Mouse (Mus musculus) embryonic fibroblast, embryonic 13.5 days (primary cell): ENCODE results near the gene Clrn3. TPM values are rescaled to one million over a fixed set of nuclear protein-coding genes. Genes with fewer than 3 reads are reported as not detected.

Experiments used
- H3K27ac ChIP-seq: 2 replicates; pipeline ENCODE4 v1.5.1; 2012; ENCODE audit warnings: low read length, control low read depth, inconsistent platforms; ENCODE audit not compliant: insufficient read depth
- H3K4me1 ChIP-seq: 2 replicates; pipeline ENCODE4 v1.6.1; 2011; ENCODE audit warnings: low read length; ENCODE audit not compliant: control insufficient read depth, insufficient read depth
- H3K4me3 ChIP-seq: 2 replicates; pipeline ENCODE4 v1.5.1; 2011; ENCODE audit warnings: mild to moderate bottlenecking, control low read depth, low read length; ENCODE audit not compliant: insufficient read depth
- CTCF ChIP-seq: IDR thresholded peaks from 2 replicates; pipeline ENCODE4 v1.5.1; 2011; ENCODE audit warnings: mild to moderate bottlenecking, control low read depth, low read length, moderate library complexity, borderline replicate concordance; ENCODE audit not compliant: insufficient read depth
- POLR2A ChIP-seq: IDR thresholded peaks from 2 replicates; pipeline ENCODE4 v1.6.1; 2011; ENCODE audit warnings: low read depth, mild to moderate bottlenecking, control low read depth, low read length, moderate library complexity
- polyA plus RNA-seq: library from polyadenylated mRNA; stranded (reverse); fragments of >200 nt; gene quantifications from 2 replicates; pipeline ENCODE4 v1.2.4, GENCODE M21; 2011; ENCODE audit warnings: low read depth; ENCODE audit not compliant: missing spikeins, insufficient read length

Gene Clrn3
- polyA plus RNA-seq, 1 experiment, result not detected

DNA sequence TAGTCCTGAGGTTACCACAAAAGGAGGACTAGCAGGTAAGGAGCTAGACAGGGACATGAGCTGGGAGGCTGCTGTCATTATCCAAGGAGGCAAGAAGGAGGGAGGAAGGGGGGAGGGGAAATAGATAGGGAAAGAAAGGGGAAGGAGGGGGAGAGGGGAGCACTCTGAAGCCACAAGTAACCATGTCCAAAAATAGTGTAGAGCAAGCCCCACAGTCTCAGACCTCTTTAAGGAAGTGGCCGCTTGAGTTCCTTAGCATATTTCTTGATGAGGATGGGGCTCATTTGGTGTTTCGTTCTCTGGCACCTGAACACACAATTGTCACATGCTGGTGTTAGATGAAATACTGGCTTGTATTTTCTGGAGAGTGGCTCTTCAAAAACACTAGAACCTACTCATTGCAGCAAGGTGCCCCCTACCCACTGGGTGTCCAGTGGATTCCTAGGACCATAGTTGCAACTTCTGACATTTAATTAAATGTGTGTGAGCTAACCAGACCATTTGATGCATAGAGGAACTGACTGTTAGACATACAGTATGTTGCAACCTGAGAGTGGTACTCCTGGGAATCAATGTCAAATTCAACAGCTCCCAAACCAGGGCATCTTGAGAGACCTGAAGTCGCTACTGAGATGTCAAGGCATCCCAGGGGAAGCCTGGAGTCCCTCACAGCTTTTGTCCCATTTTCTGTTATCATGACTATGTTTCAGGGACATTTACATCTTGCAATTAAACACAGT is 28.4 kb upstream of the Clrn3 start:
- Histone ChIP-seq H3K27ac (no peak overlapping the region), H3K4me1 (no peaks in the 10 kb centered on the region), H3K4me3 (no peak overlapping the region)
- TF ChIP-seq CTCF, result no peak
- TF ChIP-seq POLR2A, result no peak

DNA sequence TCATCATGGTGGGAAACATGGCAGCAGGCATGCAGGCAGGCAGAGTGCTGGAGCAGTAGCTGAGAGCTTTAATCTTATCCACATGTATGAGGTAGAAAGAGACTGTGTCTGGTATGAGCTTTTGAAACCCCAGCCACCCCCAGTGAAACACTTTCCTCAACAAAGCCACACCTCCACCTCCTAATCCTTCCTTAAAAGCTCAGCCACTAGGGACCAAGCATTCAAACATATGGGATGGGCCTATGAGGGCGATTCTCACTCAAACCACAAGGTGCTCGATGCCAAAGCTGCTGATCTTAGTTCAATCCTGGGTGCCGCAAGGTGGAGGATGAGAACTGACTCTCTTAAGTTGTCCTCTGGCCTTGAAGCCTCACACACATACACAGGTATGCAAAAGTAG is 25.1 kb upstream of the Clrn3 start:
- Histone ChIP-seq H3K4me3 (no peak overlapping the region), H3K27ac (no peak overlapping the region), H3K4me1 (no peaks in the 10 kb centered on the region)
- TF ChIP-seq POLR2A, result no peak
- no peak for TF ChIP-seq CTCF

DNA sequence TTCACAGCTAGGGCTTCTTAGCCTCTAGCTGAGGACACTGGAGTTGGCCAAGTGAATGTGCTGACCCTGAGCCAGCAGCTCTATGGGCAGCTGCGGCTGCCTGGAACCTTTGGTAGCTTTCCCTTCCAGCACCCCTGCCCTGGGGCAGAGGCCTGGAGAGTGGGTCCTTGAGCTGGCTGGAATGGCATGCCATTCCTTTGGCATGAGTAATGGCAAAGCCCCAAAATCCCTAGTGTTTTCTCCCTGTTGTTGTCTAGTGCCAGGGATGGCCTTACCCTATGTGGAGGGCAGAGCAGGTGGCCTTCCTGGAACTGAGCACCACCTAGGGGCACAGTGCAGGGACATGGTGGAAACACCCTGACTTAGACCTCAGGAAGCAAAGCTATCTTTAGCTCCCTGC is 23.1 kb upstream of the Clrn3 start:
- Histone ChIP-seq H3K4me3 (no peak overlapping the region), H3K27ac (no peak overlapping the region), H3K4me1 (0 out of 2 replicates have a peak, but pooled peaks cover 2% of the 10 kb centered on the region)
- TF ChIP-seq CTCF (no peak), POLR2A (no peak)

DNA sequence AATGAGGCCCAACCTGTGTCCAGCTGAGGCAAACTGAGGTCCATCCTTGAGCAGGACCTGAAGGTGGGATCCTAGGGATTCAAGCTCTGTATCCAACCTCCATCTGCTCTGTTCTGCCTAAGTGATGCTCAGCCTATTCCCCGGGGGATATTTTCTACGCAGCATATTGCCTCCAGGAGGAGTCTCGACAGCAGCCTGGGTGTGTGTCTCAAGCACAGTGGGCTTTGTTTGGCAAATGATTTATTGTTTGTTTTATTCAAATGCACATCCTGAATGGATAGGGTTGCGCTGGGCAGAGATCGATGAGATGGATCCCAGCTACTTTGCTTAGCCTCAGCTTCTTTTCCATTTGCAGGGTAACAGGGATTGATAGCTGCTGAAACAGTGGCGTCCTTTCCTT is 20.0 kb upstream of the Clrn3 start:
- no peak overlapping the region for H3K4me3 ChIP-seq
- H3K27ac ChIP-seq, result no peak overlapping the region
- TF ChIP-seq POLR2A (no peak), CTCF (no peak)
- 0 out of 2 replicates have a peak, but pooled peaks cover 4% of the 10 kb centered on the region for H3K4me1 ChIP-seq

DNA sequence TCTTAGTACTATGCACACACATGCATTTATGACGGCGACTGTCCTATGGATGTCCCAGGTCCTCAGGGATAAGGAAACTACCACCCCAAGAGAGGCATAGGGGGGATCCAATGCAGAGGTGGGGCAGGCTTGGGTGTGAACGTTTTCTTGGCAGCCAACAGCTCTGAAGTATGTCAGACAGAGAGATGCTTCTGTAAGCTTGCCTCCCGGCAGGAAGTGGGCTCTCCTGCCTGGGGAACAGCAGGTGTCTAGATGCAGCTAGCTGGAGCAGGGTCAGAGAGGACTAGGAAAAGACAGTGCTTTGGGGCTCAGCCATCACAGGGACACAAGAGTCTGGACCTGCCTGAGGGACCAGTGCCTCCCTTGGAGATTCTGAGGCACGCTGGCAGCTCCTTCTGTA is 18.1 kb upstream of the Clrn3 start:
- 0 out of 2 replicates have a peak, but pooled peaks cover 4% of the 10 kb centered on the region for H3K4me1 ChIP-seq
- H3K4me3 ChIP-seq, result no peak overlapping the region
- no peak overlapping the region for H3K27ac ChIP-seq
- no peak for TF ChIP-seq POLR2A
- no peak for TF ChIP-seq CTCF

DNA sequence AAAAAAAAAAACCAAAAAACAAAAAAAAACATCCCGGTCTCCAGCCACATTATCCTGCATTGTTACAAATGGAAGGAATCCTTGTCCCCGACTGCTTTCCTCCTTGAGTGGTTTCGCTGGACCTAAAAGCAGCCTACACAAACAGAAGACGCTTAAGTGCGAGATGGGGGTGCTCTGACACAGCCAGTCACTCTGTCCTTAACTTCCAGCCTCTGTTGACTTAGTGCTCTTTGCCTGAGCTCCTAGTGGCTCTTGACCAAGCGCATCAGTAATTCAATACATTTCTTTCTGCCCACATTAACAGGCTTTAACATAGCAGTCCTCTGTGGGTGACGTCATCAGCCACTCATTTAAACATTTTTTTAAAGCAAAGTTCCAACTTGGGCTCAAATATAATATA is 17.5 kb upstream of the Clrn3 start:
- Histone ChIP-seq H3K27ac (no peak overlapping the region), H3K4me1 (0 out of 2 replicates have a peak, but pooled peaks cover 4% of the 10 kb centered on the region), H3K4me3 (no peak overlapping the region)
- TF ChIP-seq POLR2A, result no peak
- TF ChIP-seq CTCF, result no peak

DNA sequence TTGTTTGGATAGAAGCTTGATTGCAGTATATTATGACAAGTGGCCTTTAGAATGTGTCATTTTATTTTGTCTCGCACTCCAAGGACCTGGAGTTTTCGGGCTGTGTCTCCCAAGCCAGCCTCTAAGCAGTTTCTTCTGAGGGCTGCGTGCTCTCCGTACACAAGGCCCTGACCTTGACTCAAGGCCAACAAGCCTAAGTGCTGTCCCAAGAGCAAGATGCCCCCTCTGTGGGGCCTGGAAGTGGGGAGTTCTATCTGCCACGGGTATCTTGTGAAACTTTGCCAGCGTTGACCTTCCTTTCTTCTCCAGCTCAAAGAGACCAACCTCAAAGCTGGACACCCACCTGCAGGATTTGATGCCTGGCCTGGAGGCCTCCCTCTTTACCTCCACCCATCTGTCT is 15.9 kb upstream of the Clrn3 start:
- no peak for TF ChIP-seq CTCF
- no peak for TF ChIP-seq POLR2A
- no peak overlapping the region for H3K4me3 ChIP-seq
- H3K4me1 ChIP-seq, result 0 out of 2 replicates have a peak, but pooled peaks cover 4% of the 10 kb centered on the region
- H3K27ac ChIP-seq, result no peak overlapping the region

DNA sequence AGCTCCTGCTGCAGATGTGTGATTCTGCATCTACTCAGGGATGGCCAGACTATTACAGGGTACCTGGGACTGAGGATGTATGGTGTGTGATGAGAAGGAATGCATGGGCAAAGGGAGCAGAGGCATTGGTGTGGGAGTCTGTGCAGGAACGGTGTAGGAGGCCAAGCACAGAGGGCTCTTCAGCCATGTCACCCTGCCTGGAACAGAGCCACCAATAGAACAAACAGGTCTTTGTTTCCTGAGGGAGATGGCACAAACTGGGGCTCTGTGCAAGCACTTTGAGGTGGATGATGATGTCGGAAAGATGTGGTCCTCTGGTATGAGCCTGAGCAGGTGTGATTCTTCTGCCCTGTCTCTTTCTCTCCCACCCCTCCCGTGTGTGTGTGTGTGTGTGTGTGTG is 14.6 kb upstream of the Clrn3 start:
- TF ChIP-seq POLR2A, result no peak
- TF ChIP-seq CTCF, result no peak
- H3K4me3 ChIP-seq, result no peak overlapping the region
- H3K27ac ChIP-seq, result no peak overlapping the region
- H3K4me1 ChIP-seq, result 0 out of 2 replicates have a peak, but pooled peaks cover 4% of the 10 kb centered on the region

DNA sequence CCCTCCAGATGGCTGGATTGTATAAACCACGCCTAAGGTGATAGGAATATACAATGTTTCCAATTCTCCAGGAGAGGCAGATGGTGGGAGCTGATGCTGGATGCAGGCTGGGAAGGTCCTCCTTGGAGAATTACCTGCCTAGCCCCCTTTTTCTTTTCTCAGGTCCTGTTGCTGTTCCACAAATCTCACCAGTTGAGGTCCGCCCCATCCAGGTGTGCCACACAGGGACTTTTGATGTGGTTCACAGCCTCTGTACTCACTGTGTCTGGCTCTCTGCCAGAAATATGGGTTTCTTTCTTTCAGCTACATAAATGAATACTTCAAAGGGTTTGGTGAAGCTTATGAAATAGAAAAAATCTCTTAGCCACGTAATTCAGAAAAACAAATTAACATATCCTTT is 13.8 kb upstream of the Clrn3 start:
- Histone ChIP-seq H3K4me3 (no peak overlapping the region), H3K4me1 (0 out of 2 replicates have a peak, but pooled peaks cover 4% of the 10 kb centered on the region), H3K27ac (no peak overlapping the region)
- TF ChIP-seq POLR2A, result no peak
- TF ChIP-seq CTCF, result no peak

DNA sequence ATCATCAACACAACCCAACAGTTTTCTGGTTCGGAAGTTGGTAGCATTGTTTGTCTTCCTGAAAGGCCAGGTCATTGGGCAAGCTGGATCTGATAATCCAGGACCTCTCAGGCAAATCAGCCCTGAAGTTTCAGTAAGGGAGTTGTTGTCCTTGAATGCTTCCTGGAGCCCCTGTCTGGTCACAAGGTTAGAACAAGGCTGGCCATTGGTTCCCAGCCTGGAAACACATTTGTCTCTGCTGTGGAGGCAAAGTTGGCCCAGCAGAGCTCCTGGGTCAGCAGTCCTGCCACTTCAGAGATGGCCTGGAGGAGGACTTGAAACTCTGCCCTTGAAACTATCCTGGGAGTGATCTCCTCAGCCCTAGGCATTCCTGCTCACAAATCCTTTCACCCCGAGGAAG is 11.0 kb upstream of the Clrn3 start:
- no peak for TF ChIP-seq CTCF
- TF ChIP-seq POLR2A, result no peak
- no peak overlapping the region for H3K27ac ChIP-seq
- H3K4me3 ChIP-seq, result no peak overlapping the region
- no peaks in the 10 kb centered on the region for H3K4me1 ChIP-seq
